In genomic region chr16:92428197-92428950, GRCm38 (mm10) we compare ENCODE assay signal across 9 mouse cellular contexts. TPM values are rescaled to one million over a fixed set of nuclear protein-coding genes. Genes with fewer than 3 reads are reported as not detected.
A peak's percentile ranks its signal among the peaks of the same experiment; 100 is the strongest.
DNase-seq lines count a peak whose midpoint lies in the region; ATAC-seq and TF ChIP-seq lines count a peak whose summit lies in the region.
"Had no signal": no experiment of that assay in that cellular context is flagged by ENCODE, and none has a peak within 500 bp of the region (broad histone marks: within the 10 kb centered on the region; RNA-seq: fewer than 3 reads in every experiment).

No protein-coding gene starts in this region.

- 3% methylated on average over 19 of the region's 19 CpGs for WGBS in heart, adult 2 months
- 37% methylated on average over 19 of the region's 19 CpGs for WGBS in kidney, postnatal 0 days

- TF ChIP-seq CTCF in MEL (IDR thresholded peaks at IDR 0.05 in 2 of 3, conservative IDR thresholded peaks at IDR 0.05 in 1 of 3; ENCODE audit: control insufficient read depth in 1 of 3, insufficient read depth in 1 of 3, low read depth in 2 of 3, low read length in 3 of 3, poor library complexity in 1 of 3, severe bottlenecking in 1 of 3), result no peak
- peak; percentile 60 for TF ChIP-seq CTCF in heart, adult 2 months (IDR thresholded peaks at IDR 0.05)
- peak; percentile 31; the same call in 1 of the 2 replicates for TF ChIP-seq CTCF in kidney, postnatal 0 days (IDR thresholded peaks at IDR 0.05; ENCODE audit: low read depth)

- peak overlapping the region; percentile 16; the same call in 1 of the 2 replicates for H3K4me2 ChIP-seq in kidney, postnatal 0 days (ENCODE audit: low read length)

- intact Hi-C loops in heart, adult 2 months (cut with DNase I), result loop anchor here (1.0 kb wide), 1 partner anchor 28 kb away; no protein-coding TSS in a partner anchor

- ATAC-seq in kidney, postnatal 0 days (replicated peaks; ENCODE audit: low FRiP score, low read depth), result no peak

- no peak for TF ChIP-seq RAD21 in MEL (IDR thresholded peaks at IDR 0.05; ENCODE audit: low read depth, low read length)

- H3K27ac ChIP-seq in MEL (ENCODE audit: control insufficient read depth, low read depth, low read length), result no peak overlapping the region
- peak overlapping the region; percentile 91 for H3K27ac ChIP-seq in heart, adult 2 months
- peak overlapping the region; percentile 21; the same call in 1 of the 2 replicates for H3K27ac ChIP-seq in kidney, postnatal 0 days

- H3K27me3 ChIP-seq in MEL (ENCODE audit: control insufficient read depth in 1 of 2, insufficient read depth in 2 of 2, low read length in 2 of 2), result no peaks in the 10 kb centered on the region
- no peaks in the 10 kb centered on the region for H3K27me3 ChIP-seq in heart, adult 2 months (ENCODE audit: control insufficient read depth, insufficient read depth, low read length)
- no peaks in the 10 kb centered on the region for H3K27me3 ChIP-seq in kidney, postnatal 0 days (ENCODE audit: insufficient read depth, low read length)

- no peak overlapping the region for H3K4me3 ChIP-seq in MEL (ENCODE audit: control insufficient read depth in 1 of 2, insufficient read depth in 1 of 2, low read depth in 2 of 2, low read length in 2 of 2)
- H3K4me3 ChIP-seq in heart, adult 2 months, result peak overlapping the region; percentile 44
- H3K4me3 ChIP-seq in kidney, postnatal 0 days (replicated peaks; ENCODE audit: low read depth, low read length), result no peak overlapping the region
- H3K4me3 ChIP-seq: megakaryocyte, embryonic 14.5 days had no signal

- no peak overlapping the region for H3K9ac ChIP-seq in MEL (ENCODE audit: control insufficient read depth, low read depth, low read length, poor library complexity, severe bottlenecking)
- H3K9ac ChIP-seq in heart, adult 2 months (ENCODE audit: low read depth, low read length), result peak overlapping the region; percentile 8
- no peak overlapping the region for H3K9ac ChIP-seq in kidney, postnatal 0 days (ENCODE audit: low read depth, low read length)

- 0 out of 4 replicates have a peak, but pooled peaks cover 0 to 6% of the 10 kb centered on the region in 2 experiments for H3K4me1 ChIP-seq in MEL (ENCODE audit: control insufficient read depth in 1 of 2, insufficient read depth in 2 of 2, low read length in 2 of 2)
- H3K4me1 ChIP-seq in heart, adult 2 months (ENCODE audit: control insufficient read depth, insufficient read depth, low read length), result peaks cover 26% of the 10 kb centered on the region
- peaks cover 11% of the 10 kb centered on the region; the same call in 1 of the 2 replicates for H3K4me1 ChIP-seq in kidney, postnatal 0 days (replicated peaks; ENCODE audit: insufficient read depth, low read length)

- DNase-seq in embryo, embryonic 10.5 days (ENCODE audit: low spot score), result peak; percentile 31
- no peak for DNase-seq in embryo, embryonic 11 days
- peak; percentile 10 for DNase-seq in MEL (ENCODE audit: low read depth, low spot score)
- DNase-seq in heart, adult 2 months, result peak; percentile 73 to 79
- peak; percentile 74 for DNase-seq in kidney, postnatal 0 days (ENCODE audit: low spot score)
- peak; percentile 43 for DNase-seq in retina, embryonic 14.5 days (ENCODE audit: low spot score)
- no peak for DNase-seq in T-cell, adult 2 months (ENCODE audit: low spot score)
- DNase-seq in frontal cortex, postnatal 14 days (ENCODE audit: low spot score in 2 of 2), result no peak

- no peak for TF ChIP-seq EP300 in MEL (IDR thresholded peaks at IDR 0.05; ENCODE audit: low read depth in 1 of 2, low read length in 2 of 2)
- TF ChIP-seq EP300 in heart, adult 2 months (IDR thresholded peaks at IDR 0.05; ENCODE audit: insufficient read depth, low read depth, low read length), result peak; percentile 53; the same call in 1 of the 2 replicates

- no peaks in the 10 kb centered on the region for H3K79me2 ChIP-seq in MEL (ENCODE audit: control insufficient read depth, insufficient read depth, low read length, poor library complexity)
- 0 out of 2 replicates have a peak, but pooled peaks cover 2% of the 10 kb centered on the region for H3K79me2 ChIP-seq in heart, adult 2 months (replicated peaks; ENCODE audit: control insufficient read depth, insufficient read depth, low read length)

- TF ChIP-seq POLR2A in MEL (IDR thresholded peaks at IDR 0.05; ENCODE audit: control insufficient read depth in 1 of 2, insufficient read depth in 1 of 2, low read depth in 1 of 2, low read length in 2 of 2, poor library complexity in 1 of 2), result no peak
- no peak for TF ChIP-seq POLR2A in heart, adult 2 months (IDR thresholded peaks at IDR 0.05; ENCODE audit: insufficient read depth, low read depth, low read length)

- H3K9me3 ChIP-seq in MEL (replicated peaks; ENCODE audit: insufficient read depth, low read length), result no peaks in the 10 kb centered on the region
- H3K9me3 ChIP-seq in kidney, postnatal 0 days (replicated peaks; ENCODE audit: low read length), result no peaks in the 10 kb centered on the region

- peaks cover 0 to 3% of the 10 kb centered on the region in 2 experiments; a peak in 2 of 4 replicates for H3K36me3 ChIP-seq in MEL (ENCODE audit: control insufficient read depth in 1 of 2, insufficient read depth in 2 of 2, low read length in 2 of 2)
- H3K36me3 ChIP-seq in heart, adult 2 months (ENCODE audit: control insufficient read depth, insufficient read depth, low read length), result peaks cover 2% of the 10 kb centered on the region; the same call in 1 of the 2 replicates
- H3K36me3 ChIP-seq in kidney, postnatal 0 days (ENCODE audit: insufficient read depth, low read length), result no peaks in the 10 kb centered on the region

TF ChIP-seq in MEL, 35 proteins besides CTCF, POLR2A, EP300 and RAD21:
- no peak for TF ChIP-seq SIN3A (IDR thresholded peaks at IDR 0.05; ENCODE audit: low read length)
- TF ChIP-seq GATA1 (IDR thresholded peaks at IDR 0.05; ENCODE audit: low read depth, low read length), result no peak
- no peak for TF ChIP-seq POLR2AphosphoS5 (IDR thresholded peaks at IDR 0.05; ENCODE audit: borderline replicate concordance, low read depth, low read length)
- TF ChIP-seq MAX (IDR thresholded peaks at IDR 0.05; ENCODE audit: low read length), result no peak
- no peak for TF ChIP-seq ZNF384 (IDR thresholded peaks at IDR 0.05; ENCODE audit: low read depth, low read length)
- no peak for TF ChIP-seq JUND (IDR thresholded peaks at IDR 0.05; ENCODE audit: low read depth, low read length)
TF ChIP-seq in MEL: peak in this region for 0.

RNA-seq across cellular contexts. Expression of gene Rcan1, which starts 42.3 kb away (rescaled TPM):
- total RNA-seq in MEL (2012; rRNA removed), result 7.5 and 9.5 TPM in 2 replicates
- polyA plus RNA-seq in MEL (2012; ENCODE audit: insufficient read depth in 1 of 2, insufficient read length in 2 of 2, low read depth in 1 of 2, low replicate concordance in 2 of 2, missing spikeins in 1 of 2), result 10 to 100 TPM in 1 of 2 experiments, not detected in 1; 14.6 TPM
- total RNA-seq in heart, adult 2 months (2021), result 100 to 1,000 TPM in 1 of 2 experiments, 10 to 100 TPM in 1; 63.0 to 112 TPM
- polyA plus RNA-seq in heart, adult 2 months (2012; rRNA removed), result 40.7 and 61.8 TPM in 2 replicates
- polyA plus RNA-seq in kidney, postnatal 0 days (2015; fragmentation: Nextera tagmentation; extraction: Ambion mirVana), result 37.9 and 38.8 TPM in 2 replicates

RNA-seq across cellular contexts. Expression of gene Clic6, which starts 57.2 kb away (rescaled TPM):
- total RNA-seq in MEL (2012; rRNA removed), result not detected in 2 replicates
- polyA plus RNA-seq in MEL (2012; ENCODE audit: insufficient read depth in 1 of 2, insufficient read length in 2 of 2, low read depth in 1 of 2, low replicate concordance in 2 of 2, missing spikeins in 1 of 2), result not detected
- total RNA-seq in heart, adult 2 months (2021), result under 1 TPM; 0.07 to 0.18 TPM
- polyA plus RNA-seq in heart, adult 2 months (2012; rRNA removed), result 0.09 and 0.92 TPM in 2 replicates
- 7.1 and 7.8 TPM in 2 replicates for polyA plus RNA-seq in kidney, postnatal 0 days (2015; fragmentation: Nextera tagmentation; extraction: Ambion mirVana)

Comparison
In these comparisons a context has a peak if more than half of its experiments do, and no peak if none do; other contexts are left out.
1. DNase-seq: peak in embryo, embryonic 10.5 days (single experiment), MEL (single experiment), heart, adult 2 months (2 of 2), kidney, postnatal 0 days (single experiment) and retina, embryonic 14.5 days (single experiment); none in embryo, embryonic 11 days (single experiment), T-cell, adult 2 months (single experiment) and frontal cortex, postnatal 14 days (0 of 2).
2. CTCF ChIP-seq: peak in heart, adult 2 months (single experiment) and kidney, postnatal 0 days (single experiment); none in MEL (0 of 3).